Mouse (Mus musculus) erythroid progenitor cell, adult 5-6 weeks (primary cell): Measurements from ENCODE around the gene Abhd13. TPM values are rescaled to one million over a fixed set of nuclear protein-coding genes. Genes with fewer than 3 reads are reported as not detected.

ENCODE experiments used
- ATAC-seq: replicated peaks from 2 replicates; pipeline ENCODE4 v1.8.0; 2016; ENCODE audit warnings: moderate number of reproducible peaks, mild to moderate bottlenecking, moderate TSS enrichment, inconsistent platforms; ENCODE audit not compliant: poor library complexity, low FRiP score, severe bottlenecking
- total RNA-seq, 2 experiments: library from RNA; stranded (forward) in 1 of 2; stranded (reverse) in 1 of 2; fragments of 150-400 nt in 1 of 2; fragments of 186-747, 209-891 nt in 1 of 2; gene quantifications; 2 replicates each; pipeline versions ENCODE4 v1.2.3 to v1.2.4; 2015 to 2017; ENCODE audit warnings: low replicate concordance in 2 of 2

The Abhd13 gene
- total RNA-seq (2015; ENCODE audit: low replicate concordance), result 3.4 and 4.7 TPM in 2 replicates
- 6.4 and 9.0 TPM in 2 replicates for total RNA-seq (2017; ENCODE audit: low replicate concordance)

DNA sequence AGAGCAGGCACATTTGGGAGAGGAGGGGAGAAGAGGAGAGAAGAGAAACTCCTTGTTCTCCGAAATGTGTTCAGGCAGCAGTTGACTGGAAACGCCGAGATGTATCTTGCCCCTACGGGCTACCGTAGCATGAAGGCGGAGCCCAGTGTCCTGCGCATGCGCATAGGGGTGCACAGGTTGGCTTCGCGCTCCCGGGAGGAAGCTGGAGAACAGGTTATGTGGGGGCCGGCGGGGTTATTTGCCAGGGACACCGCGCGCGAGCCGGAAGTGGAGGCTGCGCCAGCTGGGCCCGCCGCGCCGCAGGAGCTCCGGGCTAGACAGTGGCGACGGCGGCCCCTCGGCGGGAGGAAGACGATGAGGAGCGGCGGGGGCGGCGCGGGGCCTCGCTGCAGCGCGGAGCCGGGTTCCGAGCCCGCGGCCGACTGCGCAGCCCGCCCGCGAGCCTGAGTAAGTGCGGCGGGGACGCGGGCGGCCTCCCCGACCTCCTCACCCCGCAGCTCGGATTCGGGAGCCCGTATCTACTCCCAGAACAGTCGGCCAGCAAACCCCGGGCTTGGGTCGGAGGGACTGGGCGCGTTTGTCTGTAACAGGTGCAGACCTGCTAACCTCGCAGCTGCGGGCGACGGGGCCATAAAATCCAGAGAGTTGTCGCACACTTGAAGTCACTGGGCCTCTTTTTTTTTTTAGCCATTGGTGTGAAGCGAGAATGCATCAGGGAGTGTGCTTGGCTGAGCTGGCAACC, at the start of gene Abhd13, which contains the start of gene Lig4:
Abhd13 (plus strand) TSS at position 135 of the 742 bp plus-strand sequence.
Lig4 (minus strand) TSS at position 114 of the 742 bp plus-strand sequence.
- ATAC-seq, result peak; percentile 79

- no peak for ATAC-seq
These were observed 47.6 kb upstream of the Abhd13 start for GRCm38 (mm10) chr8:9929746-9930445.

GRCm38 (mm10) chr8:9932711-9933110, 44.8 kb upstream of the Abhd13 start:
- ATAC-seq, result no peak

DNA sequence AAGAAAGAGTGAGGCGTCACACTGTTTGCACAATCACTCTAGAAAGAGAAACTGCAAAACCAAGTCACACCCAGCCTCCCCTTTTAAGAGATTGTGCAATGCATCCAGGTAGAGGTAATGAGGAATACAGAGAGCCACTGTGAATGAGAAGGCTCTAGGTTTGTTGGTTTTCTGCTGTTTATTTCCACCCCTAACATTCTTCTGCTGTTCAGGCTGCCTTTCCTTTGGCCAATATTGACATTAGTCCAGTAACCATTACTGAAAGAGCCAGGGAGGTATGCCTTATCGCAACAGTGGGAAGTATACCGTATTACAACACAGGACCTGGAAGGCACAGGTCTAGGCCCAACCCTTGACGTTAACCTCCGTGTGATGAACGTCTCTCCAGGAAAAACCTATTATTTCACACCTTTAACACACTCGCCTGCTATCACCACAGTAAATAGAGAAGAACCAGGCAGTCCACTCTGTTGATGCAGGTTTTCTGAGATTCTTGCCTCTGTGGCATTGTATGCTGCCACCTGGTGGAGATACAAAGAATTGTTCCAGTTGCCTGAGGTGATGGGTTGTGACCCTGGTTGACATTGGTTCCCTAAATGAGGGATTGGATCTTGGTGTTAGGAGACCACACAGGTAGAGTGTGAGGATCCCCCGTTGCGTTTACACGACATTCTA, 42.5 kb upstream of the Abhd13 start:
- ATAC-seq, result no peak

DNA sequence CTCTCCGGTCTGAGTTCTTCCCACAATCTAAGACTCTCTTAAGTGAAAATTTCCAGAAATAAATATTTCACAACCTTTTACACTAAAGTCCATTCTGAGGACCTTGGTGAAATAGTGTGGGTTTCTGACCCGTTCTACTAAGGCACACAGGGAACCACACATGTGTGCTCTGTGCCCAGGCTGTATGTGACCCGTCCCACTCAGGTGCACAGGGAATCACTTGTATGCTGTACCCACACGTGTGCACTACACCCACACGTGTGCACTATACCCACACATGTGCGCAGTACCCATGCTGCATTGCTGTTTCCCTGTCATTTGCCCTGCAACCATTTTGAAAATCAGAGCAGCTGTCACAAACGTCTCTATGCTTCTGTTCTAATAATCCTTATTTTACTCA, 41.9 kb upstream of the Abhd13 start:
- no peak for ATAC-seq

- no peak for ATAC-seq
These were observed 28.2 kb upstream of the Abhd13 start for GRCm38 (mm10) chr8:9949134-9949890.

DNA sequence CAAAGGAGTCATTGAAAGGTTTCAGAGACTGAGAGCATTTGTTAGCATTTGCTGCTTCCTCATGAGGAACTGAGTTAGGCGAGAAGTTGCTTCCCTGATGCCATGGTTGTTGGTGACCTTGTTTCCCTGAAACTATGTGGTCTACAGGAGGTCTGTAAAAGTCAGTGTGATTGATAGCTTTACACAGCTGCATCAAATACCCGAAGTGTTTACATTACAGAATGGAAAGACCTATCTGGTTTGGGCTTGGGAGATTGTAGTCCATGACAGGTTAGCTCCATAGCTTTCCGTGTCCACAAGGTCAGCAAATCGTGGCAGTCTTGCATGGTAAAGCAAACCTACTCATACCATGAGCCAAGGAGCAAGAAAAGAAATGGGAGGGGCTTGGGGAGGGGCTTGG, 19.2 kb upstream of the Abhd13 start:
- no peak for ATAC-seq

DNA sequence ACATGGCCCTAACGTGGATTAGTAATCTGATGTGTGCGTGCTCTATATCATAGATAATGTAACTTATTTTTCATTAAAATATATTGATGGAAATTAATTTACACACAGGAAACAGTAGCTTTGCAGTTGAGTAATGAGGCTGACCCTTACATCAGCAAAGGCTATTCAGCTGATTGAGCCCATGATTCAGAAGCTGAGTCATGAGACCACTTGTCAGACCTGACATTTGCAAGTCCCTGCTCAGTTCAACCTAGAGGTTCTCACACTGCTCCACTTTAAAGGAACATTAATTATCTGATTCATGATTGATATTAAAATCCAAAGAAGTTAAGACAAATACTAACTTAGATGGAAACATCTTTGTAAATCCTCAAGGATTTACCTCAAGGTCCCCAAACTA, 17.6 kb upstream of the Abhd13 start:
- no peak for ATAC-seq

DNA sequence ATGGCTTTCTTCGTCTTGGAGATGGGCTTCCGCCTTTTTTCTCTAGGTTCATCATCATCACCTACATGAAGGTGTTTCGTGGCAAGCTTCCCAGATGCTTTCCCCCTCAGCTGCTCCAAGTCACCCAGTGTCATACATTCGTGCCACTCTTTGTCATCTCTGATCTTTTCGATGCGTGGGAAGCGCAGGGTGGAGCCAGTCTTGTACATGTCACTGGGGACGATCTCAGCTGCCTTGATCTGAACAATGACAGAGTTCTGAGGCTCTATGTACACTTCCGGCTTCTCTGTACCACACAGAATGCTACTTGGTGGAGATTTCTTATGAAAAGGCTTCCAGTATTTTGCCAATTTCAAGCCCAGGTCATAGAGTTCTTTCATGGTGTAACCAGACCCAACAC, 5.6 kb upstream of the Abhd13 start:
- no peak for ATAC-seq

DNA sequence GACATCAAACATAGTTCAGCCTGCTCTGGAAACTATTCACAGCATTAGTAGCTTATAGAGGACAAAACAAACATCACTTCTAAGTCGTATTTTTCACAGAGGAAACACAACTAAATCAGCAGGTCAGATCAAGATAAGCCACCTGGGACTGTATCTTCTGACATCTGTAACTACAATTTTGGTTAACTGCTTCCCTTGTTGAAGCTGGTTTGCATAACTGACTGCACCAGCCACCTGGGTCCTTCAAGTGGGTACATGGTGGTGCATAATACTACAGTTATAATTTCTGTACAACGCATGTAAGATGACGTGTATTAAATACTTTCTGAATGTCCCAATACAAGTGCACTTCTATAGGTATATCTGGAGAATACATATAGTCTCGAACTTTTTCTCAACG, 2.2 kb upstream of the Abhd13 start:
- no peak for ATAC-seq

DNA sequence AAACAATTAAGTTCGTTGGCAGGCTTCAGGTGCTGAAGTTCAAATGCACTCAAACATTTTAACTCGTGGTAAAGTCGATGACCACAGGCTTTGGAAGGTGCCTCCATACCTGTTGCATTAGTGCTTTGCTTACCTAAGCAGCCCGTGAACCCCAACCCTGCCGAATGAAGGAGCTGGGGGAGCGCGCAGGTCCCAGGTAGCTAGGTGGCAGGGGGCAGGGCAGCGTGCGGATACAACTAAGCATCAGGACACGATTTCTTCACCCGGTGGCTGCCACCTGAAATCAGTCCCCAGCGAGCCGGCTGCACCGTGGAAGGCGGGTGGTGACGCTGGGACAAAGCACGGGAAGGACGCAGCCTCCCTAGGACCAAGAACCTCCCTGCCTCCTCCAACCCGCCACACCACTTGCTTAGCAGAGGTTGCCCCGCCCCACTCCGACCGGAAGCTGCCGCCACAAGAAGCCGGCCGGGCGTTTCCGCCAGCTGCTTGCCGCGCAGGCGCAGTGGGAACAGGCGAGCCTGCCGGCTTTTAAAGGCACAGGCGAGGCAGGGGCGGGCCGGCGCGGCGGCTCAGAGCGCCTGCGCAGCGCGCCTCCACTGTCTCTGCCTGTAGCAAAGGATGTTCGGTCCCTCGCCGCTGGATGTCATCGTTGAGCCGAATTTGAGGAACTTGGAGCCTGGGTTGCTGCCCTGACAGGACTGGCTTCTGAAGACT, 1.5 kb upstream of the Abhd13 start:
- peak; percentile 91 for ATAC-seq

GRCm38 (mm10) chr8:9977016-9977415, 491 bp upstream of the Abhd13 start:
- no peak for ATAC-seq

- ATAC-seq, result no peak
These were observed 1.1 kb downstream of the Abhd13 start for GRCm38 (mm10) chr8:9978475-9979230.

- no peak for ATAC-seq
These were observed 2.2 kb downstream of the Abhd13 start for GRCm38 (mm10) chr8:9979746-9980145.

DNA sequence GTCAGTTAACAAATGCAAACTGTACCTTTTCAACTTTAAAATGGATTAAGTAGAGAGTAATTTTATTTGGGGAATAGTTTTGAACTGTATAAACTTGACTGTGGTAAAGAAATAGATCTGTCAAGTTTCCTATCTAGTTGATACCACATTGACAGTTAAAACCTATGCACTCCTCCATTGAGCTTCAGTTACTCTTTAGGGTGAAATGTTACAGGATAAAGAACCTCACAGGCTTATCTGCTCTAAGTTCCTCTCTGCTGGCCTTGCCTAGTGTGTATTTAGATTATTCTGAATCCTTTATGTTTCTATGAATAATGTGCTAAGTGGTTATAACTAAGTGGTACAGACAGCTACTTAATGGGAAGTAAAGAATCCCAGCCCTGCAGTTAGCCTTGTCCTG, 2.7 kb downstream of the Abhd13 start:
- no peak for ATAC-seq

DNA sequence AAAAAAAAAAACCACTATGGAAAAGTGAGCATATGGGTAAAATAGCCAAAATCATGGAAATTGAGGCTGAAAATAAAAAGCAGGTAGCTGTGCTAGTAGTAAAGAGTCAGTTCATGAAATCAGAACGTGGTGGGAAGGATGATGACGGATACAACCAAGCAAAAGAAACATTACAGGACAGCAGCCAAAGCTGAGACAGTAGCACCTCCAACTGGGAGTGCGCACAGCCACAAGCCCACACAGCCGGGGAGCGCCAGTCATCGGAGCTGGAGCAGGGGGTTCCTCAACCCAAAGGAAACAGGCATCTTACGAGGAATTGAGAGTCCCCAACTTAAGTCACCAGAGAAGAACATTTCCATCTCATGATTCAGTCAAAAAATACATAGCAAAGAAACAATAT, 26.6 kb downstream of the Abhd13 start:
- ATAC-seq, result no peak

DNA sequence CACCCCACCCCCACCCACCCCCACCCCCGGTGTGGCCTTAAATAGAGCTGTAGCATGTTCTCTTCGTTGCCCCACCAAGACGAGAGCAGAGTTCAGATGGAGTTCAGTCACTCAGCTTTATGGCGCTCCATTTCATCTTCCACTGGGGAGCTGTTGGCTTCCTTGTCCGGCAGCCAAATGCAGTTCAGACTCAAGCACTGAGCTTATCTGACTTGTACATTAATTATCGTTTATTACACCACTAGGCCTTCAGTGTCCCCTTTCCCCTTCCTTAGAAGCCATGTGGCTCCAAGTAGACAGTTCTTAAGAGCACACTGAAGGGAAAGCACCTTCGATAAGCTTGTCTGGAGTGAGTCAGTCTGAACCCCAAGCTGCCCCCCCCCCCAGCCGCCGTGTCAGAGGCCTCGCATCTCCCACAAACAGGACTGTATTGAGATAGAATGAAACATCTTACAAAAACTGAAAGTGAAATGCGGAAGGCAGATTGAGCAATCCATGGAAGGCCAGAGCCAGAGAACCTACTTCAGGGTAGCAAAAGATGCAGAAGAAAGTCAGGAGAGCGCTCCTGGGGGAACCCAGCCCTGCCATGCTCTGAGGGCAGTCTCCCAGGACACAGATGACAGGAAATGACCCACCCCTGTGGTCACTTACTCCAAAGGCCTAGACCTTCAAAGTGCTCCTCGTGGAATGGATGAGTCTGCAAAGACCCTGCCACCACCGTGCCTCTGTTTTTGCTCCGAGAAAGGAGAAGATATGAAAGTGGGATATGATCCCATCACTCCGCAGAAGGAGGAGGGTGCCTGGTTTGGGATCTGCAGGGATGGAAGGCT, 28.9 kb downstream of the Abhd13 start, which contains the start of gene Tnfsf13b:
Tnfsf13b (plus strand) TSS at position 312 of the 830 bp plus-strand sequence.
- no peak for ATAC-seq
